Mouse (Mus musculus): ENCODE measurements at regions not wholly inside any gene's neighbourhood (a gene's known extent, or its start where the extent isn't known, plus 50 kb on each side); places are given as distances from the start of the nearest gene placed in this dataset.

DNA sequence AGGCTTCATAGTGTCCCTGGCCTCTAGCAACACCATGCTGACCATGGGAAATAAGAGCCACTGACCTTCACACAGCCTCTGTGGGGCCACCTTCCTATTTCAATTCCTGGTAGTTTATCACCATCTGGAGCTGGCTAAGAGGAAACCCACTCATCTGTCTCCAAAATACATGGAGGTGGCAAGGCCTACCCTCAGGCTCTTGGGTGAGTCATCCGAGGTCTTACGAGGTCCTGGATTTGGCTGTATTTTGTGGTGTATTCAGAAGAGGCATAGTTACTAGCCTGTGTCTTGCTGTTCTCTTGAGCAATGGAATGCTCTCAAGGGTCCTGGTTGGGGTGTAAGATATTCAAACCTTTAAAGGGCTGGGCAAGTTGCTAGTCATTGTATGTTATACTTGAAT is 80.6 kb downstream of the Klf4 start:
- Histone ChIP-seq H3K4me2 (ENCODE audit: insufficient read depth, low read depth, poor library complexity, severe bottlenecking) (no peak overlapping the region), H3K4me3 (replicated peaks in 1 of 3; ENCODE audit: low read depth in 2 of 3, low read length in 2 of 3, poor library complexity in 1 of 3) (no peak overlapping the region), H3K9ac (ENCODE audit: insufficient read depth, low read depth) (no peak overlapping the region), H3K9me3 (replicated peaks; ENCODE audit: low read length) (no peaks in the 10 kb centered on the region), H3K4me1 (ENCODE audit: control insufficient read depth in 1 of 2, insufficient read depth in 2 of 2) (peaks cover 0 to 10% of the 10 kb centered on the region in 2 experiments; a peak in 2 of 4 replicates), H3K27me3 (replicated peaks) (no peaks in the 10 kb centered on the region), H3K79me2 (replicated peaks; ENCODE audit: control insufficient read depth, extremely low read depth, insufficient read depth, poor library complexity, severe bottlenecking) (no peaks in the 10 kb centered on the region), H3K27ac (ENCODE audit: insufficient read depth, low read depth) (no peak overlapping the region), H3K36me3 (replicated peaks in 1 of 2; ENCODE audit: control insufficient read depth in 1 of 2, insufficient read depth in 1 of 2, low read length in 1 of 2) (no peaks in the 10 kb centered on the region)
- in situ Hi-C loops (cut with MboI; ENCODE audit: low pct_ligation_motif_present, low pct_unique_long_range_greater_than_20kb, low sequenced_read_pairs), result no loop called here
- no peak for DNase-seq (ENCODE audit: extremely low read depth)
- TF ChIP-seq UBTF (IDR thresholded peaks at IDR 0.05; ENCODE audit: low read depth, low read length), result no peak
- no peak for TF ChIP-seq TBP (conservative IDR thresholded peaks at IDR 0.05; ENCODE audit: low read depth, low read length)
- TF ChIP-seq TCF12 (IDR thresholded peaks at IDR 0.05; ENCODE audit: low read depth, low read length), result no peak
- TF ChIP-seq JUND (conservative IDR thresholded peaks at IDR 0.05; ENCODE audit: low read depth, low read length), result no peak
- no peak for TF ChIP-seq USF2 (conservative IDR thresholded peaks at IDR 0.05; ENCODE audit: low read depth, low read length)
- TF ChIP-seq CHD1 (IDR thresholded peaks at IDR 0.05; ENCODE audit: low read depth, low read length), result no peak
- no peak for TF ChIP-seq JUN (IDR thresholded peaks at IDR 0.05; ENCODE audit: insufficient read depth, low read depth, low read length)
- no peak for TF ChIP-seq MAX (IDR thresholded peaks at IDR 0.05; ENCODE audit: low read length)
- TF ChIP-seq MXI1 (IDR thresholded peaks at IDR 0.05; ENCODE audit: low read depth, low read length), result no peak
- no peak for TF ChIP-seq CTCF (conservative IDR thresholded peaks at IDR 0.05 in 1 of 2, IDR thresholded peaks at IDR 0.05 in 1 of 2; ENCODE audit: low read depth in 2 of 2, low read length in 2 of 2)
- TF ChIP-seq USF1 (IDR thresholded peaks at IDR 0.05; ENCODE audit: low read depth, low read length), result no peak
- no peak for TF ChIP-seq EP300 (IDR thresholded peaks at IDR 0.05; ENCODE audit: low read length)
- TF ChIP-seq PAX5 (IDR thresholded peaks at IDR 0.05; ENCODE audit: low read length), result no peak
- no peak for TF ChIP-seq POLR2AphosphoS2 (IDR thresholded peaks at IDR 0.05; ENCODE audit: low read depth, low read length)
- no peak for TF ChIP-seq IRF4 (IDR thresholded peaks at IDR 0.05; ENCODE audit: low read depth, low read length)
- TF ChIP-seq NRF1 (IDR thresholded peaks at IDR 0.05; ENCODE audit: low read depth, low read length), result no peak
- no peak for TF ChIP-seq MYC (IDR thresholded peaks at IDR 0.05; ENCODE audit: low read depth, low read length)
- TF ChIP-seq CHD2 (IDR thresholded peaks at IDR 0.05; ENCODE audit: low read length), result no peak
- dilution Hi-C loops (cut with MboI; ENCODE audit: extremely low pct_ligation_motif_present, extremely low pct_unique_long_range_greater_than_20kb, low sequenced_read_pairs), result no loop called here

DNA sequence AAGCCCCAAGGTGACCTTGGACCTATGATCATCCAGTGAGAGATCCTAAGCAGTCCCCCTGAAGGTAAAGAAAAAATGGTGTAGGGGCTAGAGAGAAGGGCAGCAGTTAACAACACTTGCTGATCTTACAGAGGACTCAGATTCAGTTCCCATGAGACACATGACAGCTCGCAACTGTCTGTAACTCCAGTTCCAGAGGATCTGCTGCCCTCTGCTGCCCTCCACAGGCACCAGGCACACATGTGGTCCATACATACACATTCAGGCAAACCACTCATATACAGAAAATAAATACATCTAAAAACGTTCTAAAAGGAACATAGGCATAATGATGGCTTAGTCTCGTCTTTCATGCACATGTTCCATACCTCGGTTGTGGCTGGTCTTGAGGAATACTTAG is 81.2 kb downstream of the Klf4 start:
- DNase-seq (ENCODE audit: extremely low read depth), result peak; percentile 54
- no peaks in the 10 kb centered on the region for H3K79me2 ChIP-seq (replicated peaks; ENCODE audit: control insufficient read depth, extremely low read depth, insufficient read depth, poor library complexity, severe bottlenecking)
- H3K4me1 ChIP-seq (ENCODE audit: control insufficient read depth in 1 of 2, insufficient read depth in 2 of 2), result peaks cover 0 to 10% of the 10 kb centered on the region in 2 experiments; a peak in 2 of 4 replicates
- in situ Hi-C loops (cut with MboI; ENCODE audit: low pct_ligation_motif_present, low pct_unique_long_range_greater_than_20kb, low sequenced_read_pairs) (no loop called here), dilution Hi-C loops (cut with MboI; ENCODE audit: extremely low pct_ligation_motif_present, extremely low pct_unique_long_range_greater_than_20kb, low sequenced_read_pairs) (no loop called here)
- H3K4me3 ChIP-seq (replicated peaks in 1 of 3; ENCODE audit: low read depth in 2 of 3, low read length in 2 of 3, poor library complexity in 1 of 3), result no peak overlapping the region
- H3K36me3 ChIP-seq (replicated peaks in 1 of 2; ENCODE audit: control insufficient read depth in 1 of 2, insufficient read depth in 1 of 2, low read length in 1 of 2), result no peaks in the 10 kb centered on the region
- H3K4me2 ChIP-seq (ENCODE audit: insufficient read depth, low read depth, poor library complexity, severe bottlenecking), result no peak overlapping the region
- H3K9me3 ChIP-seq (replicated peaks; ENCODE audit: low read length), result no peaks in the 10 kb centered on the region
- TF ChIP-seq CTCF (conservative IDR thresholded peaks at IDR 0.05 in 1 of 2, IDR thresholded peaks at IDR 0.05 in 1 of 2; ENCODE audit: low read depth in 2 of 2, low read length in 2 of 2) (peak; percentile 33 to 83; a peak in 3 of 4 replicates), SMC3 (IDR thresholded peaks at IDR 0.05; ENCODE audit: low read depth, low read length) (peak; percentile 74), RAD21 (IDR thresholded peaks at IDR 0.05; ENCODE audit: low read depth, low read length) (peak; percentile 91), MAZ (IDR thresholded peaks at IDR 0.05; ENCODE audit: low read depth, low read length) (no peak), MYC (IDR thresholded peaks at IDR 0.05; ENCODE audit: low read depth, low read length) (0 out of 2 replicates have a peak, but pooled peaks have one; percentile 42)
- H3K9ac ChIP-seq (ENCODE audit: insufficient read depth, low read depth), result no peak overlapping the region
- no peaks in the 10 kb centered on the region for H3K27me3 ChIP-seq (replicated peaks)
- no peak overlapping the region for H3K27ac ChIP-seq (ENCODE audit: insufficient read depth, low read depth)

Data from CH12.LX (cell line).